Mouse (Mus musculus) brain, adult 2 months (tissue): Measurements from ENCODE around the gene Sufu.
A peak's percentile ranks its signal among the peaks of the same experiment; 100 is the strongest.

Source experiments
- DNase-seq: peaks from one replicate; pipeline ENCODE4 v3.0.0; 2011; ENCODE audit warnings: low read depth, low spot score

The Sufu gene

DNA sequence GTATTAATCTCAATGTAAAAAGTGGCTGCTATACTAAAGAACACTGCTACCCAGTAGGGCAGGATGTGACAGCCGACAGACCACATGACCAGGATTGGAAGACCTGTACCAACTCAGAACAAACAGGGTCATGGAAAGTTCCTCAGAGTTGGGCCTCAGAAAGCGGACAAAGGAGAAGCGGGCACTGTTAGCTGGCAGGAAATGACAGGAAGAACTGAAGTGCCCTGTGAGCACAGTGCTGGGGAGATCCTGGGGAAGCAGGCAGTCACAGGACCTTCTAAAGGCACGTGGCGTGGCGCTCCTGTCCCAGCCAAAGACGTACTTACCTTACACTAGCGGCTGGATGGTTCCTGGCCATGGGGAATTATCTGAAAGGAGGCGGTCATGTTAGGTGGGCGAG, 114.6 kb downstream of the Sufu start:
- DNase-seq = peak; percentile 66

DNA sequence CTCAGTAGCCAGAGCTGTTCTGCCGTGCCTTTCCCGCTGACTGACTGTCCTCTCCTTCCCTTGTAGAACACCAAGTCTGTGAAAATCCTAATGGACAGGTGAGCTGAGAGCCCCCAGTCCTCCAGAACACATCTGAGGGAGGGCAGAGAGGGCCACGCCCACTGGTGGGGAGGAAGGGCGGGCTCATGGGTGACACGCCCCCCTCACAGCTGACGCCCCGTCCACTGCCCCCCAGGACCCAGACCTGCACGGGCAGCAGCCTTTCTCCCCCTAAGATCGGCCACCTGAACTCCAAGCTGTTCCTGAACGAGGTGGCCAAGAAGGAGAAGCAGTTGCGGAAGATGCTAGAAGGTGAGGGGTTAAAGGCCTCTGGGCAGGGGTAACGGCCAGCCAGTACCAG, 117.7 kb downstream of the Sufu start:
- no peak for DNase-seq

DNA sequence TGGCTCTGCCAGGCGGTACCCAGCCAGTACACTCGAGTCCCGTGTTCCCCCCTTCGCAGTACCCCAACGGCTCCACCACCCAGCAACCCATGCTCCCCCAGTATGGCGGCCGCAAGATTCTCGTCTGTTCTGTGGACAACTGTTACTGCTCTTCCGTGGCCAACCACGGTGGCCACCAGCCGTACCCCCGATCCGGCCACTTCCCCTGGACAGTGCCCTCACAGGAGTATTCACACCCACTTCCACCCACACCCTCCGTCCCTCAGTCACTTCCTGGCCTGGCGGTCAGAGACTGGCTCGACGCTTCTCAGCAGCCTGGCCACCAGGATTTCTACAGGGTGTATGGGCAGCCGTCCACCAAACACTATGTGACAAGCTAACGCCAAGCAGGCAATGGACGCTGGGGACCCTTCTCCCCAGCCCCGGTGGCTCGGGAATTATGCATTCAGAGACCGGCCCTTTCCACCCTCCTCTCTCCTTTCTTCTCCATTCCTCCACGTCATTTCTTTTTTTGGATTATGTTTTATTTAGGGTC, 118.7 kb downstream of the Sufu start:
- no peak for DNase-seq

DNA sequence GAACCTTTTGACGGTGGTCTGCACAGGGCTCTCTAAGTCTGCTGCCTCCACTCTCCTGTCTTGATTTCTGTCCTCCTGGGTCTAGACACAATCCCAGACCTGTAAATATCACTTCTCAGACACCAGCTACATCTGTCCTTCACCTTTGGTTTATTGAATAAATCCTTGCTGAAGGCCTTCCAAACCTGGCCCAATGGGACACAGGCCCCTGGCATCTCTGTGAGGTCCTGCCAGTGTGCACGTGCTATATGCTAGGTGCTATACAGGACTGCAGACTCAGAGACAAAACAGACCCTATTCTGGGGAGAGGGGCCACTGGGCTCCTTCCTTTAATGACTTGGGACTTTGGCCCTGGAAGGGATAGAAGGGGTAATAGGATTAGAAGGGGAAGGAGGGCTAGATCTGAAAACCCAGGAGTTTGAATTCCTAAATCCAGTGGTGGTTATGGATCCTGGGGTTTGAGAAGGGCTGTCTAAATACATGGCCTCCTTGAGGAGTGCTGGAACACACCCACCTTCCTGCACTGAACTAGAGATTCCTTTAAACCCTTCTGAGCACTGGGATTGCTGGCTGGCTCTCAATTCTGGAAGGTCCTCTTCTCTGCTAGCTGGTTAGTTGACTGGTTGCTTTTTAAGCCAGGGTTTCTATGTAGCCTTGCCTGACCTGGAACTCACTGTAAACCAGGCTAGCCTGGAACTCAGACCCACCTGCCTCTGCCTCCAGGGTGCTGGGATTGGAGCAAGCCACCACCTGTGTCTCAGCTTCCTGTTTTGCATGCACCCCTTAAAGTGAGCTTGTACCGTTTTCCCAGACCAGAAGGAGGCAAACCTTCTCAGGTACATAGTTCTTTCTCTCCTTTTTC, 120.2 kb downstream of the Sufu start:
- no peak for DNase-seq

DNA sequence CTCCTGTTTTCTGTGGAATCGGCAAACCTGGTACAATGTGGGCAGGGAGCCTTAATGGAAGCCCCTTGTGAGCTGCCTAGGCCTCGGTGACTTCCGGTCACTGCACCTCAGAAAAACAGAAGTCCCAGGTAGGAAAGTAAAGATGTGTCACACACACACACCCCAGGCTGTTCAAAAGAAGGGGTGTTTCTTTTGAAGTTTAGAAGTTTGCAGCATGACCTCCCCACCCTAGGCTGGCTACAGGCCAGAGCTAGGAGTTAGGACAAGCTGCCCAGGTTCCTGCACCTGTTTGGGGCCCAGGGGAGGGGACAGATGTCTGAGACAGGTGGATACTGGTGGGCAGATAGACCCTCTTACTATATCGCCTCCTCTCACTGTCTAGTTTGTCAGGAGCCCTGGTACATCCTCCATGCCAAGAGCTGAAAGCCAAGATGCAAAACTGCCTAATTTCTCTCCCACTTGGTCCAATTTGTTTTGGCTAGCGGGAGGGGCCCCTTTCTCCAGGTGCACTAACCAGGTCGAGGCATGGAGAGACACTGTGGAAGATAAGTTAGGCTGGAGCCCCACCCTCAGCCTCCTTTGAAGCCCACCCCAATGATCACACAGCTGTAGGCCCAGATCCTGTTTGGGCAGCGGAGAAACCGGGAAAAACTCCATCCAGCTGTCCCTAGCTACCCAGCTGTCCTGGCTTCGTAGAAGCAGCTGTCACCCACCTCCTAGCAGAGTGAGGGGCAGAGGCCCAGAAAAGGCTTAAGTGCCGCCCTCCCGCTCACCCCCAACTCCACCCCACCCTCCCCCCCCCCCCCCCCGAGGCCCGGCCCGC, 121.0 kb downstream of the Sufu start:
- DNase-seq = no peak

DNA sequence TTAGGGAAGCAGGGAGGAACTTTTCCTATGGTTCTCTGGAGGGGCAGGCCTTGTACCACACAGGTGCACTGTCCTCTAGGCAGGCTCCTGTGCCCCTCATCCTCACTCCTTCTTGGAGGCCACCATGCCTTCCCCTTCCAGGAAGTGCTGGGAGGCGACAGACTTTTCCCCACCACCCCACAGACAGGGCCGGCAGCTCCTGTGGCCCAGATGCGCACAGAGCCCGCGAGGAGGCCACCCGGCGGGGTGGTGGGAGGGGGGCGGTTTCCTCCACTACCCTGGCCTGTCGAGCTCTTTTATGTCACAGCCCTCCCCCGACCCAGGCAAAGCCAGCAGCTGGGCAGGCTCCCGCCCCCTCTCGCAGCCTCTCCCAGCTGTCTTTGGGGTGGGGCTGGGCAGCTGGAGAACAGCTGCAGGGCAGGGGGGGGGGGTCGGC, 121.7 kb downstream of the Sufu start:
- DNase-seq = no peak

DNA sequence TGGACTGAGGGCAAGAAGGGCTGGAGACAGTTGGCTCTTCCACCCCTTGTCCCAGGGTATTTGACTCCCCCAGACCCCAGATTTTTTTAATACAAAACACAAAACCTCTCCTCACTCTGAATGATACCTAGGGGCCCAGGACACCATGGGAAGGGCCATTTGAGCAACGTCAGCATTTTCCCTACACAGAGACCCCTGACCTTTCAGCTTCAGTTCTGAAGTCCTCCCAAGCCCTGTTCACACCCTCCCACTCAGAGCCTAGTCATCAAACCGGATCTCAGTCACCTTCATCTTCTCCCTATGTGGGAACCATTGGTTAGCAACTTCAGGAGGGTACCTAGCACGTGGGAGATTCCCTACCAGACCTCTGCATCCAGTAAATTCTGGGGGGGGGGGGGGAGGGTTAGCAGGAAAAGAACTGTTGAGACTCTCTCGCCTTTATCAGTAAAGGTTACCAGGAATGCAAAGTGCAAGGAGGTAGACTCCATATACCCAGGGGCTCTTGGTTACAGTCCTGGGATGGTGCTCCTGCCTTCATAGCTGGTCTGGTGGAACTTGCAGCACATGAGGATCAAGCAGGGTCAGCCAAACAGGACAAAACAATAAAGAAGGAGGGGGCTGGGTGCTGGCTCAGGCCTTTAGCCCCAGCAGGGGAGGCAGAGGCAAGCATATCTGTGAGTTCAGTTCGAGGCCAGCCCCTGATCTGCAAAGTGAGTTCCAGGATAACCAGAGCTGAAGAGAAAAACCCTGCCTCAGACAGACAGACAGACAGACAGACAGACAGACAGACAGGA, 122.3 kb downstream of the Sufu start:
- DNase-seq = no peak

DNA sequence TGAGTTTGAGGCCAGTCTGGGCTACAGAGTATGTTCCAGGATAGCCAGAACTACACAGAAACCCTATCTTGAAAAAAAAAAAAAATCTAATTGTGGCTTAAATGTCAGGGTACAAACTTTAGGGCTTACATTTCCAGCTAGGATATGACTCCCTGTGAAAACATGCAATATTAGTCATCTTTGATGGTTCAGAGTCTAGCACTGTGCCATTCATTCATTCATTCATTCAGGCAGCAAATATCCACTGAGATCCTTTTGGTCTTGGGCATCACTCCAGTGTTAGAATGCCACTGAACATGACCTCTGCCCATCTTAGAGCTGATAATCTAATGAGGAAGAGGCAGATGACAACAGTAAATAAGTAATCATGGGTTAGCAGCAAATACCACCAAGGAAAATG, 125.0 kb downstream of the Sufu start:
- no peak for DNase-seq

DNA sequence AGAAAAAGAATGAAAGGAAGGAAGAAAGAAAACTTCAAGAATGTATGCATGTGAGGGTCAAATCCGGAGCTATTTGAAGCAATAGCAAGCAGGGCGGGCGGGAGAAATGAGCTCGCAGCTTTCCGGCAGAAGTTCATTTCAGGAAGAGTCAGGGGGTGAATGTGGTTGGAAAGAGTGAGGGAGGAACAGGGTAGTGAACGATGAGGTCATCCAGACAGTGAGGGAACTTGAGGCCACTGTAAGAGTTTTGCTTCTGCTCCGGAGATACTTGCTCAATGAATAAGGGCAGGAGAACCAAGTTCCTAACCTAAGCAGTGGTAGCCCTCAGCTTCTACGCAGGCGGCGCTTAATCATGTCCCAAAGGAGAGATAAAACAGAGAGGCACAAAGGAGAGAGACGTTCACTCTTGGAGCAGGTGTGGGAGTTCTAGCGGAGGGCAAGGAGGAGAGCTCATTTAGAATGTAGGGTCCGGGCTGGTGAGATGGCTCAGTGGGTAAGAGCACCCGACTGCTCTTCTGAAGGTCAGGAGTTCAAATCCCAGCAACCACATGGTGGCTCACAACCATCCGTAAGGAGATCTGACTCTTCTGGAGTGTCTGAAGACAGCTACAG, 125.8 kb downstream of the Sufu start:
- DNase-seq = peak; percentile 61

DNA sequence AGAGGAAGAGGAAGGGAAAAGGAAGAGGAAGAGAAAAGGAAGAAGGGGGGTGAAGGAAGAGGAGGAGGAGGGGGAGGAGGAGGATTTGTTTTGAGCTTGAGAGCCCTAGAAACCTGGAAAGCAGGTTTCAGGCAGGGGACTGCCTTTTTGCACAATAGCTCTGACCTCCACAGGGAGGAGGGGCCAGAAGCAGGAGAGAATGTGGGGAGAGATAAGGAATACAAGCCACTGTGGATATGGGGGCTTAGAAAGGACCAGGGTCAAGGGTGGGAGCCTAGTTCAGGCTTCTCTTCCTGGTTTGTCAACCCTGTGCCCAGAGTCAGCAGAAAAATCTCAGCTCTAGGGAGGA, 126.4 kb downstream of the Sufu start:
- DNase-seq = no peak

DNA sequence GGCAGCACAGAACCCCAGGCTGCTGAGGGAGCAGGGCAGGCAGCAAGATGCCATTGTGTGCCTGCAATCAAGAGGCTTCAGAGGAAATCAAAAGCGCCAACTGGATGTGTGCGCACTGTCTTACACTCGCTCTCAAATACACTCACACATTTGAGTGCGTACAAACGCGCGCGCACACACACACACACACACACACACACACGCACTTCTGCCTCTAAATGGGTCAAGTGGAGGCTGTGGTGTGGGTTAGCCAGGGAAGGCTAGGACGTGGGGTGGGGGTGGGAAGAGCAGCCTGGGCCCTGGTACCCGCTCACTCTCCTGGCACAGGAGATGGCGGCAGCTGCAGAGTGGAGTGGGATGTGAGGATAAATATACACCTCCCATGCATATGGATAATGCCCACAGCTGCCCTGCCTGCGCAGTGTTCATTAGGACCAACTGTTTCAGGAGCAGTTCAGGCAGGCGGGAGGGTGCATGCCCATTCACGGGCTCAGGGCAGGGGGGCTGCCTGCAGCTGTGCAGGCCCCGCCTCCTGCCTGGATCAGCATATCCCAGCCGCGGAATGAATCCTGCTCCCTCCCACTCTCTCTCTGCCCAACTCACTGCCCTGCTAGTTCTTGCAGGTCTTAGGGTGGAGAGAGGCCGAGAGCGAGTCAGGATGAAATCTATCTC, 126.9 kb downstream of the Sufu start:
- peak; percentile 92 for DNase-seq

DNA sequence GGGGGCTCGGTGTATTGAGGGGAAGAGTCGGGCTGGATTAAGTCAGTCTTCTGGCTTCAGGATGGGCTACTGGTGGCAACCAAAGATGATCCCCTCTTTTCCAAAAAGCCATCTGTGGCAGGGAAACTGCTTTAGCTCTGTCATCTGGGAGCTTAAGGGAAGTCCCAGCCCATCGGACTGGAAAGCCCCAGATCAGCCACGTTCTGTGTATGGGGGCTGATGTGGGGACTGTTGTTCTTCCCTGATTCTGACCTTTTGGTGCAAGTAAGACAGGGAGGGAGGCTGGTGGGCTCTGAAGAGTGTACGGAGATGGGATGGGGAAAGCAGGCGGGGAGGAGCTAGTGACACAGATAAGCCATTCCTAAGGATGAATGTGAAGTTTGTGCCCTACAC, 127.5 kb downstream of the Sufu start:
- no peak for DNase-seq

DNA sequence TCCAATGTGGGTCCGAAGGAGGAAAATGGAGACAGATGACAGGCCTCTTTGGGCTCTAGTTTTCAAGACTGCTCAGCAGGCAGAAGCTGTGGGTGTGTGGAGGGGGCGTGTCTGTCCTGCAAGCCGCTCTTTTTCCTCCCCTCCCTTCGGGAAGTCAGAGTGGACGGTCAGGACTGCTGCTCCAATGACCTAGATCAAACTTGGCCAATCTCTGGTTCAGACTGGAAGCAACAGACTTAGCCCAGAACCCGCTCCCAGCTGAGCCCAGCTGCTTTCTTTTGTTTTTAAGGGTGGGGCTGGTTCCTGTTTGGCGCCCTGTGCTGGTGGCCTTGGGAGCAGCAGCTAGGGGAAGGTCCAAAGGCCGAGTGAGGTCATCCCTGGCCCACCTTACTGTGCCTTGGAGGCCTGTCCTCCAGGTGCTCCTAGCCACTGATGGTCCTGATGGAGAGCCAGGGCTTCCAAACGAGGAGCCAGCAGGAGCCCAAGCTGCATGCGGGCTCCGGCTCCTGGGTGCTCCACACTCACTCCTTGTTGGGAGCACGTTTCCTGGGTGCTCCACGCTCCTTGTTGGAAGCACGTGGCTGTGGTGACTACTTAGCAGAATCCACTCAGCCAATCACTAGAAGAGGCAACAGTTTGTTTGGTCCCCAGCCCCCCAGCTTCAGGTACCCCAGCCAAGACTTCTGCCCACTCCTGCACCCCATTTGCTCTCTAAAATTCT, 128.1 kb downstream of the Sufu start:
- DNase-seq = peak; percentile 62

DNA sequence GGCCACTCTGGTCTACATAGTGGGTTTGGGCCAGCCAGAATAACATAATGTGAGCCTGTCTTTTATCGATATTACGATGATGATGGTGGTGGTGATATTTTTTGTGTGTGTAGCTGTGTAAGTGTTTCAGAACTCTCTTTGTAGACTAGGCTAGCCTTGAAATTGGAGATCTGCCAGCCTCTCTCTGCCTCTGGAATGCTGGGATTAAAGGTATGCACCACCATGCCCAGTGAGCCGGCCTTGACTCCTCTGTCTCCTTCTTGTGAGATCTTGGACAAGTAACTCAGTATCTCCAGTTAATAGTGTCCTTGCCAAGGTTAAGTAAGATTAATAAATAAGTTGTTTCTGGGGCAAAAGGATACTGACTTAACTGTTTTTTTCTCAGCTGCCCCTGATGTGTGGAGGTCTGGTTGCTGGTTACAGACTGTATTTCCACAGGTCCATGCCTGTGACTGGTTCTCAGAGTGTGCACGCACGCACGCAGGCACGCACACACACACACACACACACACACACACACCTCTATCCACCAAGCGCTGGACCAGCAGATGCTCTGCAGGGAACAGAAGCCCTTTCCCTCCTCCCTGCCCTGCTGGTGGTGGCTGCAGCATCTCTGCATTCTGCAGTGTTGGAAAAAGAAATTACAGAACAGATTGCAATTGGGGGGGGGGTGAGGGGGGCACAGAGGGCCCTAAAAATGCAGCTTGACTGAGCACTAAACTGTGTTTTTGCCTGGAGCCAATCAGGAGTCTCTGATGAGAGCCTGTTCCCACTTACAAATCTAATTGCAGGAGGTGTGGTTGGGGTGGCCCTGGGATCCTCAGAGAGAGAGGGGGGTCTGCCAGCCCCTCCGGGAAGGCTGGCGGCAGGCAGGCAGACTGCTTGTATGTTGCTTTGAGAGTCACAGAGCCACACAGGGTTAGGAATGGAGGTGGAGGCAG, 129.3 kb downstream of the Sufu start:
- DNase-seq = no peak

DNA sequence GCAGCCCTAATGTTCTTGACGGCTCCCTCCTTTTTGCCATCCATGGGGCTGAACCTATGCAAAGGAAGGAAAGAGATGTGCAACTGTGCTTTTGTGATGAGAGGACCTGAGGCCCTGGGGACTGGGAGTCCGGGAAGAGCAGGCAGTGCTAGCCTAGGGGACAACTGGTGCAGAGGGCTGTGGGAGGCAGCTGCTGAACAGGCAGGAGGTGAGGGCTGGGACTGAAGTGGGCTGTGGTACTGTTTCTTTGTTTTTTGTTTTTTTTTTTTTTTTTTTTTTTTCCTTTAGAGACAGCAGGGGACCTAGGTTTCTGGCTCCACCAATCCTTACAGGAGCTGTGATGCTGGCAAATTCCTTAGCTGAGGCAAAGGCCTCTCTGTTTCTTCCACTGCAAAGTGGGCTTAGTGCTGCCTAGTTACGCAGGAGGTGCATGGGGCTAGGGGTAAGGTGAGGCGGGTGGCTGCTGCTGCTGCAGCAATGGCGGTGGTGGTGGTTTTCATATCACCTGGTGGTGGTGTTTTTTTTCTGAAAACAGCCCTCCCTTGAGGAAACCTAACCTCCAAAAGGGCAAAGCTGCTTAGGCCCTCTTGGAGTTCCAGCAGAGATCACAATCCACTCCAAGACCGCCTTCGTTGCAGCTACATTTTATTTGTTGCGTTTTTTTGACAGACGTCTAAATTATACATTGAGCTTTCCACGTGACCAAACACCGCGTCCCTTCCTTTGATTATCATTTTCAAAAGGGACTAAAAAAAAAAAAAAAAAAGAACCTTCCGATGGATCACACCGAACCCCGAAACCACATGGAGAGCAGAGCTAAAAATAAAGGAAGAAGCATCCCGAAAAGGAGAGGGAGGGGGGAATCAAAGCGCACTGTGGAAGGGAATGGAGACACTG, 131.2 kb downstream of the Sufu start:
- DNase-seq = no peak

DNA sequence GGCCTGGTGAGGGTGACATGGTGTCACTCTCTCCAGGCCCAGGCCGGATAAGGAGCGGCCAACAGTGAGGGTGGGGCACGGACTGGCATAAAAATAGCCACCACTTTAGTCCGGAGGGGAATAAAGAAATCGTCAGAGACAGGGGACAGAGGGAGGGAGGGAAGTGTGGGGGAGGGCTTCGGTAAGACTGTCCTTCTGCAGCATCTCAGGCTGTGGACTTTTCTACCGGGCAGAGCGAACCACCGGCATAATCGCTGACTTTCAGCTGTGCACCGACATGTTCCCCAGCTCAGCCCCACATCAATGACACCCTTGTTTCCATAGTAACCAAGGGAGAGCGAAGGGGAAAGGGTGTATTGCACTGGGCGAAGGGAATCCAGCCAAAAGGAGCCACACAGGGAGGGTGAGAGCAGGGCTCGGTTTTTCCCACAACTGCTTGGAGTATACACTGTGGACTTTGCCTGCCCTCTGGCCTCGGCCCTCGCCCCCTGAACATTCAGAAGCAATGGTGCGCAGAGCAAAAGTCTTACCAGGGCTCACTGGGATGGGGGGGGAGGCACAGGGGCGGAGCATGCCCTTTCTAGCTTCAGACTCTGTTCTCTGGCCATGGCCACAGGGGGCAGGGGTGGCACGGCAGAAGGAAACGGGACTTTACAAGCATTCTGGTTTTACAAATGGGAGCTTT, 132.0 kb downstream of the Sufu start:
- peak; percentile 88 for DNase-seq
